Mouse (Mus musculus) B cell, adult 2 months (primary cell): Measurements from ENCODE around the gene Pgpep1l.
"Not testable (repeated sequence)": the region's sequence is repeated elsewhere in the genome, so short reads cannot be mapped to it uniquely, and the experiment has no call there.

Experiments
- DNase-seq, 2 experiments: peaks; one replicate each; pipeline ENCODE4 v3.0.0; 2022

Gene Pgpep1l

GRCm38 (mm10) chr7:68264028-68264453, at the start of gene Pgpep1l:
Gene Pgpep1l, minus strand, starts transcription at chr7:68264233.
- no peak for DNase-seq

- peak; percentile 6 to 8 for DNase-seq
Measured at GRCm38 (mm10) chr7:68313038-68313782, 49.2 kb upstream of the Pgpep1l start.

GRCm38 (mm10) chr7:68312395-68312794, 48.4 kb upstream of the Pgpep1l start:
- no peak for DNase-seq

GRCm38 (mm10) chr7:68311469-68311868, 47.4 kb upstream of the Pgpep1l start:
- DNase-seq: no peak

GRCm38 (mm10) chr7:68306756-68307155, 42.7 kb upstream of the Pgpep1l start:
- DNase-seq: no peak

GRCm38 (mm10) chr7:68305781-68306575, 41.9 kb upstream of the Pgpep1l start:
- no peak for DNase-seq

- no peak for DNase-seq
Measured at GRCm38 (mm10) chr7:68303685-68304084, 39.7 kb upstream of the Pgpep1l start.

GRCm38 (mm10) chr7:68302586-68303433, 38.8 kb upstream of the Pgpep1l start:
- peak; percentile 77 for DNase-seq

- DNase-seq: no peak
Measured at GRCm38 (mm10) chr7:68301160-68301559, 37.1 kb upstream of the Pgpep1l start.

- DNase-seq: no peak
Measured at GRCm38 (mm10) chr7:68298381-68299076, 34.5 kb upstream of the Pgpep1l start.

- DNase-seq: no peak
Measured at GRCm38 (mm10) chr7:68296487-68296886, 32.5 kb upstream of the Pgpep1l start.

- DNase-seq: no peak
Measured at GRCm38 (mm10) chr7:68293997-68294789, 30.2 kb upstream of the Pgpep1l start.

- no peak for DNase-seq
Measured at GRCm38 (mm10) chr7:68291603-68292002, 27.6 kb upstream of the Pgpep1l start.

GRCm38 (mm10) chr7:68289081-68289480, 25.0 kb upstream of the Pgpep1l start:
- no peak for DNase-seq

GRCm38 (mm10) chr7:68288000-68288399, 24.0 kb upstream of the Pgpep1l start:
- peak in 1 of 2 experiments; percentile 55 for DNase-seq

- DNase-seq: no peak
Measured at GRCm38 (mm10) chr7:68287582-68287981, 23.5 kb upstream of the Pgpep1l start.

- DNase-seq: peak in 1 of 2 experiments; percentile 53
Measured at GRCm38 (mm10) chr7:68286526-68287481, 22.8 kb upstream of the Pgpep1l start.

- no peak for DNase-seq
Measured at GRCm38 (mm10) chr7:68285851-68286298, 21.8 kb upstream of the Pgpep1l start.

- no peak for DNase-seq
Measured at GRCm38 (mm10) chr7:68283776-68284175, 19.7 kb upstream of the Pgpep1l start.

GRCm38 (mm10) chr7:68283133-68283520, 19.1 kb upstream of the Pgpep1l start:
- DNase-seq: not testable (repeated sequence)
